25 mouse cellular contexts compared by ENCODE assay signal in genomic region chr1:187722016-187722415, GRCm38 (mm10).
DNase-seq lines count a peak whose midpoint lies in the region; ATAC-seq lines count a peak whose summit lies in the region.
"Had no signal": no experiment of that assay in that cellular context is flagged by ENCODE, and none has a peak within 500 bp of the region (broad histone marks: within the 10 kb centered on the region; RNA-seq: fewer than 3 reads in every experiment).

No protein-coding gene starts in this region.

- H3K4me1 ChIP-seq in forebrain, embryonic 10.5 days: peaks cover 19% of the 10 kb centered on the region; the same call in 1 of the 2 replicates
- H3K4me1 ChIP-seq in forebrain, embryonic 16.5 days (replicated peaks; ENCODE audit: control insufficient read depth, insufficient read depth, low read length): no peaks in the 10 kb centered on the region
- peaks cover 6% of the 10 kb centered on the region; the same call in 1 of the 2 replicates for H3K4me1 ChIP-seq in heart, embryonic 10.5 days
- H3K4me1 ChIP-seq in heart, embryonic 12.5 days (replicated peaks): peaks cover 12% of the 10 kb centered on the region
- peaks cover 39% of the 10 kb centered on the region for H3K4me1 ChIP-seq in midbrain, embryonic 10.5 days
- no peaks in the 10 kb centered on the region for H3K4me1 ChIP-seq in midbrain, embryonic 16.5 days (ENCODE audit: control insufficient read depth, insufficient read depth, low read length)
- H3K4me1 ChIP-seq: embryonic facial prominence, embryonic 12.5 days had no signal

- no peaks in the 10 kb centered on the region for H3K36me3 ChIP-seq in forebrain, embryonic 10.5 days (replicated peaks)
- H3K36me3 ChIP-seq in forebrain, embryonic 16.5 days (ENCODE audit: control insufficient read depth, insufficient read depth): no peaks in the 10 kb centered on the region
- peaks cover 3% of the 10 kb centered on the region; the same call in 1 of the 2 replicates for H3K36me3 ChIP-seq in heart, embryonic 10.5 days
- 0 out of 2 replicates have a peak, but pooled peaks cover 5% of the 10 kb centered on the region for H3K36me3 ChIP-seq in heart, embryonic 12.5 days
- no peaks in the 10 kb centered on the region for H3K36me3 ChIP-seq in midbrain, embryonic 10.5 days
- H3K36me3 ChIP-seq in midbrain, embryonic 16.5 days (ENCODE audit: control insufficient read depth, insufficient read depth, low read length): no peaks in the 10 kb centered on the region
- H3K36me3 ChIP-seq: embryonic facial prominence, embryonic 10.5 days; embryonic facial prominence, embryonic 12.5 days; forebrain, embryonic 12.5 days; G1E had no signal

- ATAC-seq in forebrain, embryonic 16.5 days: no peak
- ATAC-seq in heart, embryonic 12.5 days (ENCODE audit: insufficient number of reproducible peaks, low FRiP score): no peak
- no peak for ATAC-seq in midbrain, embryonic 16.5 days
- ATAC-seq: activated CD4-positive, CD25-positive, alpha-beta regulatory T cell, adult 4 months; CD4-positive, CD25-positive, alpha-beta regulatory T cell, adult 4 months; forebrain, embryonic 14.5 days; forebrain, postnatal 0 days; Patski had no signal

- 0 out of 2 replicates have a peak overlapping the region, but pooled peaks have one; percentile 32 for H3K27ac ChIP-seq in forebrain, embryonic 10.5 days
- no peak overlapping the region for H3K27ac ChIP-seq in forebrain, embryonic 16.5 days (ENCODE audit: low read length)
- H3K27ac ChIP-seq in heart, embryonic 10.5 days: no peak overlapping the region
- H3K27ac ChIP-seq in heart, embryonic 12.5 days (ENCODE audit: poor library complexity, severe bottlenecking): no peak overlapping the region
- H3K27ac ChIP-seq in midbrain, embryonic 10.5 days (replicated peaks): 0 out of 2 replicates have a peak overlapping the region, but pooled peaks have one; percentile 28
- H3K27ac ChIP-seq in midbrain, embryonic 16.5 days (ENCODE audit: low read length): no peak overlapping the region
- H3K27ac ChIP-seq: embryonic facial prominence, embryonic 10.5 days; embryonic facial prominence, embryonic 12.5 days; forebrain, embryonic 12.5 days had no signal

- 70% methylated on average over 9 of the region's 9 CpGs for WGBS in forebrain, embryonic 10.5 days
- 48% methylated on average over 9 of the region's 9 CpGs for WGBS in forebrain, embryonic 16.5 days
- 65% methylated on average over 9 of the region's 9 CpGs for WGBS in heart, embryonic 10.5 days
- WGBS in heart, embryonic 12.5 days: 64% methylated on average over 9 of the region's 9 CpGs
- WGBS in midbrain, embryonic 10.5 days: 69% methylated on average over 9 of the region's 9 CpGs
- WGBS in midbrain, embryonic 16.5 days: 53% methylated on average over 9 of the region's 9 CpGs

- no peak overlapping the region for H3K4me2 ChIP-seq in forebrain, embryonic 16.5 days (ENCODE audit: low read length)
- no peak overlapping the region for H3K4me2 ChIP-seq in heart, embryonic 12.5 days
- H3K4me2 ChIP-seq in midbrain, embryonic 16.5 days (ENCODE audit: low read length): no peak overlapping the region
- H3K4me2 ChIP-seq: embryonic facial prominence, embryonic 12.5 days; forebrain, embryonic 12.5 days had no signal

- H3K9ac ChIP-seq in forebrain, embryonic 16.5 days (replicated peaks; ENCODE audit: low read depth, low read length): no peak overlapping the region
- no peak overlapping the region for H3K9ac ChIP-seq in heart, embryonic 12.5 days
- no peak overlapping the region for H3K9ac ChIP-seq in midbrain, embryonic 16.5 days (ENCODE audit: low read depth, low read length)
- H3K9ac ChIP-seq: embryonic facial prominence, embryonic 12.5 days; forebrain, embryonic 12.5 days; forebrain, postnatal 0 days had no signal

- H3K9me3 ChIP-seq in forebrain, embryonic 10.5 days: no peaks in the 10 kb centered on the region
- no peaks in the 10 kb centered on the region for H3K9me3 ChIP-seq in forebrain, embryonic 16.5 days (ENCODE audit: control insufficient read depth, low read length)
- H3K9me3 ChIP-seq in heart, embryonic 10.5 days: no peaks in the 10 kb centered on the region
- H3K9me3 ChIP-seq in heart, embryonic 12.5 days (replicated peaks): no peaks in the 10 kb centered on the region
- H3K9me3 ChIP-seq in midbrain, embryonic 10.5 days (replicated peaks): no peaks in the 10 kb centered on the region
- no peaks in the 10 kb centered on the region for H3K9me3 ChIP-seq in midbrain, embryonic 16.5 days (replicated peaks; ENCODE audit: control insufficient read depth, low read length, poor library complexity, severe bottlenecking)
- H3K9me3 ChIP-seq: embryonic facial prominence, embryonic 10.5 days; embryonic facial prominence, embryonic 12.5 days; forebrain, embryonic 12.5 days had no signal

- H3K4me3 ChIP-seq in forebrain, embryonic 10.5 days: no peak overlapping the region
- no peak overlapping the region for H3K4me3 ChIP-seq in forebrain, embryonic 16.5 days (replicated peaks; ENCODE audit: low read length)
- no peak overlapping the region for H3K4me3 ChIP-seq in heart, embryonic 10.5 days
- H3K4me3 ChIP-seq in heart, embryonic 12.5 days: no peak overlapping the region
- no peak overlapping the region for H3K4me3 ChIP-seq in midbrain, embryonic 10.5 days
- no peak overlapping the region for H3K4me3 ChIP-seq in midbrain, embryonic 16.5 days (ENCODE audit: low read depth, low read length)
- H3K4me3 ChIP-seq: embryonic facial prominence, embryonic 10.5 days; embryonic facial prominence, embryonic 12.5 days; forebrain, embryonic 12.5 days had no signal

- no peaks in the 10 kb centered on the region for H3K27me3 ChIP-seq in forebrain, embryonic 10.5 days (ENCODE audit: poor library complexity, severe bottlenecking)
- H3K27me3 ChIP-seq in forebrain, embryonic 16.5 days (replicated peaks; ENCODE audit: control insufficient read depth, insufficient read depth, low read length): no peaks in the 10 kb centered on the region
- no peaks in the 10 kb centered on the region for H3K27me3 ChIP-seq in heart, embryonic 10.5 days (ENCODE audit: insufficient read depth, poor library complexity, severe bottlenecking)
- no peaks in the 10 kb centered on the region for H3K27me3 ChIP-seq in heart, embryonic 12.5 days (replicated peaks)
- no peaks in the 10 kb centered on the region for H3K27me3 ChIP-seq in midbrain, embryonic 10.5 days (ENCODE audit: low read depth, poor library complexity, severe bottlenecking)
- H3K27me3 ChIP-seq in midbrain, embryonic 16.5 days (ENCODE audit: control insufficient read depth, insufficient read depth, low read depth, low read length): no peaks in the 10 kb centered on the region
- H3K27me3 ChIP-seq: CH12.LX; embryonic facial prominence, embryonic 12.5 days; forebrain, embryonic 12.5 days; Patski had no signal

- no peak for DNase-seq in forebrain, embryonic 10.5 days (ENCODE audit: extremely low spot score, low spot score)
- peak; percentile 54 for DNase-seq in heart, embryonic 10.5 days (ENCODE audit: low spot score)
- DNase-seq in midbrain, embryonic 10.5 days (ENCODE audit: low spot score): no peak
- DNase-seq: adrenal gland, adult 8-10 months; adrenal gland, postnatal 14 days; adrenal gland, postnatal 36 days; B cell, adult 2 months; cerebellum, adult 11-12 months; cerebellum, adult 2 months; cerebellum, adult 9-10 months; cerebellum, postnatal 10 days; cerebellum, postnatal 25 days; forebrain, postnatal 0 days had no signal

Comparison
In these comparisons a context has a peak if more than half of its experiments do, and no peak if none do; other contexts are left out.
1. H3K27ac ChIP-seq: peak in forebrain, embryonic 10.5 days (single experiment) and midbrain, embryonic 10.5 days (single experiment); none in forebrain, embryonic 16.5 days (single experiment), heart, embryonic 10.5 days (single experiment), heart, embryonic 12.5 days (single experiment) and midbrain, embryonic 16.5 days (single experiment).